Mouse (Mus musculus) ES-E14 (cell line): ENCODE results near the gene Rhd. TPM values are rescaled to one million over a fixed set of nuclear protein-coding genes. Genes with fewer than 3 reads are reported as not detected.
A peak's percentile ranks its signal among the peaks of the same experiment; 100 is the strongest.

Experiments
- DNase-seq: peaks from one replicate; pipeline ENCODE4 v3.0.0-alpha.2; 2013; ENCODE audit warnings: low read depth, low spot score
- H3K27ac ChIP-seq: 2 replicates; pipeline ENCODE4 v1.5.1; 2012; ENCODE audit warnings: low read depth, mild to moderate bottlenecking, low read length, moderate library complexity, mixed read lengths; ENCODE audit not compliant: poor library complexity, insufficient read depth, severe bottlenecking
- H3K36me3 ChIP-seq: 2 replicates; pipeline ENCODE4 v1.6.1; 2012; ENCODE audit warnings: mild to moderate bottlenecking, low read length, moderate library complexity, mixed read lengths; ENCODE audit not compliant: control insufficient read depth, poor library complexity, insufficient read depth, severe bottlenecking
- H3K4me1 ChIP-seq, 2 experiments: fragments of 150-350 bp in 1 of 2; sonication (generic) in 1 of 2; 2 replicates each; pipeline ENCODE4 v1.6.1; 2012; ENCODE audit warnings: low read length in 2 of 2, mild to moderate bottlenecking in 1 of 2, mixed read lengths in 1 of 2; ENCODE audit not compliant: control insufficient read depth in 2 of 2, insufficient read depth in 2 of 2, poor library complexity in 1 of 2
- H3K4me3 ChIP-seq, 2 experiments: fragments of 150-350 bp in 1 of 2; sonication (generic) in 1 of 2; 2 replicates each; pipeline ENCODE4 v1.5.1; 2012; ENCODE audit warnings: low read length in 2 of 2, low read depth in 1 of 2, mild to moderate bottlenecking in 1 of 2, mixed read lengths in 1 of 2; ENCODE audit not compliant: insufficient read depth in 1 of 2, poor library complexity in 1 of 2, severe bottlenecking in 1 of 2
- H3K9ac ChIP-seq: 2 replicates; pipeline ENCODE4 v1.6.1; 2012; ENCODE audit warnings: low read depth, mild to moderate bottlenecking, low read length, mixed read lengths; ENCODE audit not compliant: poor library complexity, insufficient read depth, severe bottlenecking
- H3K9me3 ChIP-seq: fragments of 150-350 bp; sonication (generic); 2 replicates; pipeline ENCODE4 v1.6.1; 2012; ENCODE audit warnings: low read depth, mild to moderate bottlenecking, low read length; ENCODE audit not compliant: control insufficient read depth, insufficient read depth
- CHD2 ChIP-seq: IDR thresholded peaks from 2 replicates; pipeline ENCODE4 v1.6.1; 2014; ENCODE audit warnings: mild to moderate bottlenecking, low read depth, low read length, inconsistent platforms
- HCFC1 ChIP-seq: IDR thresholded peaks from 2 replicates; pipeline ENCODE4 v1.6.1; 2012; ENCODE audit warnings: low read length, inconsistent platforms, borderline replicate concordance; ENCODE audit not compliant: insufficient read depth
- MAFK ChIP-seq: IDR thresholded peaks from 2 replicates; pipeline ENCODE4 v1.6.1; 2014; ENCODE audit warnings: mild to moderate bottlenecking, low read depth, low read length, inconsistent platforms; ENCODE audit not compliant: insufficient read depth
- ZC3H11A ChIP-seq: IDR thresholded peaks from 2 replicates; pipeline ENCODE4 v1.6.1; 2012; ENCODE audit warnings: low read depth, mild to moderate bottlenecking, inconsistent platforms, low read length, borderline replicate concordance
- ZNF384 ChIP-seq: IDR thresholded peaks from 2 replicates; pipeline ENCODE4 v1.6.1; 2012; ENCODE audit warnings: low read depth, low read length, inconsistent platforms
- in situ Hi-C, 2 experiments: fragments of 600-800 bp; cut with MboI; formaldehyde crosslinking; loops; one replicate each; pipeline ENCODE4 v1.15.1; 2025; ENCODE audit warnings: low sequenced_read_pairs in 2 of 2, inconsistent platforms in 1 of 2; ENCODE audit not compliant: unreplicated experiment in 2 of 2
- total RNA-seq: library from RNA; depleted of rRNA; stranded (reverse); fragments of 300-350 nt; gene quantifications from 2 replicates; pipeline ENCODE4 v1.2.3, GENCODE M21; 2012

Gene Rhd
- total RNA-seq, 1 experiment = 12.4 TPM

DNA sequence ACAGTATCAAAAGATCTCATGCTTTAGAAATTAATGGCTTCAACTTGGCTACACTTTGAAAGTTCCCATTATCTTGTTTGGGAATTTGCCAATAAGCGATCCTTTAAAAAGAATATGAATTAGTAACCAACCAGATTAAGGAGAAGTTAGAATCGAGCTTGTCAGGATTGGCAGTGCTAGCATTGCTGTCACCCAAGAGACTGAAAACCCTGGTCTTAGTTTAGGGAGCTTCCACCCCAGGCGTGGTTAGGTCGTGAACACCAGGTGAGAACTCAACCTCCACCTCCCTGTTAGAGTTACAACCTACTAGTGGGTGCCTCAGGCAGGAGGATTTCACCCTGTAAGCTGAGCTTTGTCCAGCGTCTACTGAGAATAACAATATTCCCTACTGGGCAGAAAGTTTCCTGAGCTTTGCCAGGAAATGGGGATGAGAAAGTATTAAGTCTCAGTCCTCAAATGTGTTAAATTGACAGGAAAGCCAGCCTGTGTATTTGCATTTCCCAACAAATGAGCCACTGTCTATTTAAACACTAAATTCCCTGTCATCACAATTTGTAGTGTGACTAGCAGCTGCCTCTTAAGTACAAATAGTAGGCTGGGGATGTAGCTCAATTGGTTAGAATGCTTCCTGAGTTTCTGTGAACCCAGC is 63.6 kb downstream of the Rhd start:
- Histone ChIP-seq H3K9me3 (no peaks in the 10 kb centered on the region), H3K4me3 (no peak overlapping the region), H3K27ac (no peak overlapping the region), H3K9ac (no peak overlapping the region), H3K36me3 (peaks cover 27% of the 10 kb centered on the region), H3K4me1 (peaks cover 2% of the 10 kb centered on the region in 2 experiments; a peak in 2 of 4 replicates)
- TF ChIP-seq HCFC1 (no peak), CHD2 (no peak), MAFK (no peak), ZC3H11A (no peak), ZNF384 (no peak)
- DNase-seq = no peak
- in situ Hi-C loops = no loop called here

DNA sequence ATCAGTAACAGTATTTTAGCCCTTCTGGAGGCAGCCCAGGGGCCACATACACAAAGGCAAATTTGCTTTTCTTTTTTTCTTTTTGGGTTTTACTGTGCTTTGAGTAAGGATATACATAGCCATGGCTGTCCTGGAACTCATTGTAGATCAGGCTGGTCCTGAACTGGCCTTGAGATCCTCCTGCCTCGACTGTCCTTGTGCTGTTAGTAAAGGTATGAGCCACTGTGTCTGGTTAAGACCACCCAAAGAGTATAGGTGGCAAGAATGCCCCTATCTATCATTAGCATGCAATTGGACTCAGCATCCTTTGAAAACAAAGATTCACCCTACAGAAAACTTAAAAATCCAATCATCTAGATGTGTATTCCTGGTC is 64.1 kb downstream of the Rhd start:
- Histone ChIP-seq H3K36me3 (peaks cover 29% of the 10 kb centered on the region), H3K9me3 (no peaks in the 10 kb centered on the region), H3K4me1 (peaks cover 2% of the 10 kb centered on the region in 2 experiments; a peak in 2 of 4 replicates), H3K9ac (no peak overlapping the region), H3K4me3 (no peak overlapping the region), H3K27ac (no peak overlapping the region)
- in situ Hi-C loops = no loop called here
- no peak for DNase-seq
- TF ChIP-seq MAFK (no peak), HCFC1 (no peak), CHD2 (no peak), ZNF384 (no peak), ZC3H11A (no peak)

DNA sequence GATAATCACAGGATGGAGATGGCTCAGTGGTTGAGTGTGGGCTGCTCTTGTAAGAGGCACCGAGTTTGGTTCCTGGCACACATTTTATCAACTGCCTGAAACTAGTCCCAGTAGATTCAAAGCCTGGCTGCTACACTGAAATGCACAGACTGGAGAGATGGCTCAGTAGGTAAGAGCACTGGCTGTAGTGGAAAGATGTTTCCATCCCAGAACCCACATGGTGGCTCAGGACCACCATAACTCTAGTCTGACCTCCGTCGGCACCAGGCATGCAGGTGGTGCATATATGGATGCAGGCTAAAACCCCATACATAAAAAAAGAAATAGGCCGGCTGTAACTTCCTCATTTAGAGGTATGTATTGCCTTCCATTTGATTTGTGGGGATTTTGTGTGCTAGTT is 65.2 kb downstream of the Rhd start:
- Histone ChIP-seq H3K4me3 (no peak overlapping the region), H3K4me1 (peaks cover 2% of the 10 kb centered on the region in 2 experiments; a peak in 2 of 4 replicates), H3K36me3 (peaks cover 26% of the 10 kb centered on the region), H3K9ac (no peak overlapping the region), H3K27ac (no peak overlapping the region), H3K9me3 (no peaks in the 10 kb centered on the region)
- TF ChIP-seq MAFK = no peak
- in situ Hi-C loops = no loop called here
- no peak for DNase-seq

DNA sequence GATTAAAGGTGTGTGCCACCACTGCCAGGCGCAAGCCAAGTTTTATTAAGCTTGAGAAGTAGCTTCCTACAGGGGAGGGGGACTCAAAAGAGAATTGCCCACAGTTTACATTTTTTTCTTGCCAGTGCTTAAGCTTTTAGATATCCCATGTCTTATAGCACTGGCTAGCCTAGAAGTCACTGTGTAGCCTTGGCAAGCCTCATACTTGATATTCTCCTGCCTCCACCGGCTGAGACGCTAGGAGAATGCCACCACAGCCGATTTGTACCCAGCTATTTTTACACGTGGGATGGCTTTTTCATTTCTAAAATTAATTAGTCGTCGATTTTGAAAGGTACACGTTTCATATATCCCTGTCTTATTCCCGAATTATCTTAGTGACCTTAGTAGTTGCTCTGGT is 65.9 kb downstream of the Rhd start:
- DNase-seq = no peak
- Histone ChIP-seq H3K9ac (no peak overlapping the region), H3K9me3 (no peaks in the 10 kb centered on the region), H3K36me3 (peaks cover 27% of the 10 kb centered on the region), H3K4me3 (peak overlapping the region; percentile 41 to 88), H3K4me1 (peaks cover 0 to 2% of the 10 kb centered on the region in 2 experiments; a peak in 2 of 4 replicates), H3K27ac (no peak overlapping the region)
- TF ChIP-seq CHD2 = no peak
- no peak for TF ChIP-seq ZNF384
- in situ Hi-C loops = no loop called here

DNA sequence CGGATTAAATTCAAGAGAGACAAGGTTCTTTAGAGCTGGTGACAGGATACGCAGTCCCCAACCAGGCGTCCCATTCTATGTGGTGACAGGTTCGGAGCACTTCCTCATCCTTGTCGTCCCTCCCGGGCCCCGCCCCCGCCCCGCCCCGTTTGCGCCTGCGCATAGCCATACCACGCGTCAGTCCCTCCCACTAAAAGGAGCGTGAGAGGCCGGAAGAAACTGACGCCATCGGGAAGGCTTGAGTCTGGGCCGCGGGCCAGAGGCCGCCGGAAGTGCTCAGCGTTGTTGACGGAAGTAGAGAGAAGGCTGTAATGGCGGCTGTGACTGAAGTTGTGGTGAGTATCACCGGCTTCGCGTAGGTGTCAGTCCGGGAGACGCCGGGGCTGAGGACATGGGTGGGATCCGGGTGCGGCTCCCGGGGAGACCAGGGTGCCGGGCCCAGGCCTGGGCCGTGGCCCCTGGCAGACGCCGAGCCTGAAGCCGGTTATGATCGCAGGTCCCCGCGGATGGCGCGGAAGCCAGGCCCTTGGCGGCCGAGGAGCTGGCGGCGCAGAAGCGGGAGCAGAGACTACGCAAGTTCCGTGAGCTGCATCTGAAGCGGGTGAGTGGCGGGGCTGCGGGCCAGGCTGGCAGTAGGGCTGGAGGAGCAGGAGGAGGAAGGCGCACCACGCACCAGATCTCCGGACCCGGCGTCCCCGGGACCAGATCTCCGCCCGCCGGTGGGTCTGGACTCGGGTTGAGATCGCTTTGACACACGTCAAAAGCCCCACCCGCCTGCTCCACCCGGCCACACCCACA is 66.5 kb downstream of the Rhd start, which contains the start of gene Syf2:
Gene Syf2, plus strand, starts transcription at position 215 of the 798 bp plus-strand sequence.
- peak; percentile 96 for DNase-seq
- Histone ChIP-seq H3K9me3 (no peaks in the 10 kb centered on the region), H3K4me3 (peak within 1 kb of the TSS; percentile 88 to 92), H3K27ac (peak within 1 kb of the TSS; percentile 54), H3K9ac (peak within 1 kb of the TSS; percentile 93), H3K4me1 (no peaks in the 10 kb centered on the region; a peak in 1 of 4 replicates), H3K36me3 (peaks cover 23% of the 10 kb centered on the region)
- in situ Hi-C loops = no loop called here
- TF ChIP-seq CHD2 (no peak), HCFC1 (peak; percentile 59; the same call in 1 of the 2 replicates)
